Mouse (Mus musculus) testis, adult 2 months (tissue): ENCODE results near the gene Dner.

Experiments
- CTCF ChIP-seq: fragments of 200-500 bp; IDR thresholded peaks from 2 replicates; pipeline ENCODE4 v1.5.1; 2012; ENCODE audit warnings: low read depth, mild to moderate bottlenecking, inconsistent platforms, low read length, moderate library complexity; ENCODE audit not compliant: control insufficient read depth, insufficient read depth, insufficient replicate concordance
- POLR2A ChIP-seq: fragments of 200-500 bp; IDR thresholded peaks from 2 replicates; pipeline ENCODE4 v1.6.1; 2012; ENCODE audit warnings: low read depth, mild to moderate bottlenecking, inconsistent platforms, low read length, moderate library complexity; ENCODE audit not compliant: control insufficient read depth

GRCm38 (mm10) chr1:84408873-84409272 lies 287.1 kb downstream of the Dner start:
- no peak for TF ChIP-seq POLR2A
- TF ChIP-seq CTCF = no peak
